Mouse (Mus musculus) intestine, embryonic 15.5 days (tissue): ENCODE data around the gene Mthfsd. TPM values are rescaled to one million over a fixed set of nuclear protein-coding genes. Genes with fewer than 3 reads are reported as not detected.

Experiments used
- ATAC-seq: fragments of 200-750 bp; cut with Nextera tagmentation; 2 replicates; pipeline ENCODE4 v1.8.0; 2017; ENCODE audit warnings: moderate TSS enrichment, moderate library complexity
- H3K27ac ChIP-seq: fragments of 300-500 bp; sonication (generic); 2 replicates; pipeline ENCODE4 v1.5.1; 2015; ENCODE audit warnings: mild to moderate bottlenecking, inconsistent platforms
- H3K27me3 ChIP-seq: fragments of 300-500 bp; sonication (generic); replicated peaks from 2 replicates; pipeline ENCODE4 v1.6.1; 2015; ENCODE audit warnings: inconsistent platforms
- H3K36me3 ChIP-seq: fragments of 300-500 bp; sonication (generic); 2 replicates; pipeline ENCODE4 v1.6.1; 2015; ENCODE audit warnings: inconsistent platforms
- H3K4me1 ChIP-seq: fragments of 300-500 bp; sonication (generic); replicated peaks from 2 replicates; pipeline ENCODE4 v1.6.1; 2015; ENCODE audit warnings: inconsistent platforms
- H3K4me2 ChIP-seq: fragments of 300-500 bp; sonication (generic); replicated peaks from 2 replicates; pipeline ENCODE4 v1.6.1; 2015; ENCODE audit warnings: mild to moderate bottlenecking, inconsistent platforms
- H3K4me3 ChIP-seq: fragments of 300-500 bp; sonication (generic); replicated peaks from 2 replicates; pipeline ENCODE4 v1.5.1; 2015; ENCODE audit warnings: inconsistent platforms
- H3K9ac ChIP-seq: fragments of 300-500 bp; sonication (generic); 2 replicates; pipeline ENCODE4 v1.6.1; 2015; ENCODE audit warnings: inconsistent platforms
- H3K9me3 ChIP-seq: fragments of 300-500 bp; sonication (generic); 2 replicates; pipeline ENCODE4 v1.6.1; 2016; ENCODE audit warnings: inconsistent platforms
- WGBS: fragments of 180-500 bp; shearing (Covaris S2); methylation state at CpG from one replicate; pipeline ENCODE4 v1.1.7; 2015; 5-methylcytosine and 5-hydroxymethylcytosine counted together
- polyA plus RNA-seq: library from polyadenylated mRNA; unstranded; fragments of >200 nt; fragmentation: Nextera tagmentation; extraction: Ambion mirVana; gene quantifications from 2 replicates; pipeline ENCODE4 v1.2.1, GENCODE M21; 2015

Gene Mthfsd
- polyA plus RNA-seq, 1 experiment from 2014 or later: 50.6 TPM

GRCm38 (mm10) chr8:121083936-121084209 is 24.3 kb downstream of the Mthfsd start:
- Histone ChIP-seq H3K4me1 (0 out of 2 replicates have a peak, but pooled peaks cover 2% of the 10 kb centered on the region), H3K27me3 (peaks cover 80% of the 10 kb centered on the region), H3K36me3 (no peaks in the 10 kb centered on the region), H3K9me3 (no peaks in the 10 kb centered on the region), H3K27ac (peak overlapping the region; percentile 98), H3K4me2 (peak overlapping the region; percentile 87), H3K4me3 (peak overlapping the region; percentile 68), H3K9ac (peak overlapping the region; percentile 76)
- peak; percentile 79 for ATAC-seq
- 0% methylated on average over 20 of the region's 27 CpGs for WGBS

- H3K4me2 ChIP-seq: peak overlapping the region; percentile 87
- under 1% methylated on average over 89 of the region's 89 CpGs for WGBS
- peaks cover 82% of the 10 kb centered on the region for H3K27me3 ChIP-seq
- H3K27ac ChIP-seq: peak overlapping the region; percentile 98
- H3K4me1 ChIP-seq: 0 out of 2 replicates have a peak, but pooled peaks cover 2% of the 10 kb centered on the region
- no peaks in the 10 kb centered on the region for H3K9me3 ChIP-seq
- peak overlapping the region; percentile 68 for H3K4me3 ChIP-seq
- ATAC-seq: peak; percentile 79
- H3K36me3 ChIP-seq: no peaks in the 10 kb centered on the region
- peak overlapping the region; percentile 76 for H3K9ac ChIP-seq
Observed at GRCm38 (mm10) chr8:121083093-121083935, 24.9 kb downstream of the Mthfsd start.

- Histone ChIP-seq H3K4me3 (peak overlapping the region; percentile 68), H3K27me3 (peaks cover 88% of the 10 kb centered on the region), H3K9me3 (no peaks in the 10 kb centered on the region), H3K9ac (peak overlapping the region; percentile 76), H3K36me3 (no peaks in the 10 kb centered on the region), H3K4me1 (0 out of 2 replicates have a peak, but pooled peaks cover 2% of the 10 kb centered on the region), H3K27ac (peak overlapping the region; percentile 98), H3K4me2 (peak overlapping the region; percentile 87)
- ATAC-seq: no peak
- WGBS: 2% methylated on average over 57 of the region's 57 CpGs
Observed at GRCm38 (mm10) chr8:121082218-121083092, 25.7 kb downstream of the Mthfsd start.

GRCm38 (mm10) chr8:121081398-121081797 is 26.8 kb downstream of the Mthfsd start:
- H3K4me1 ChIP-seq: 0 out of 2 replicates have a peak, but pooled peaks cover 2% of the 10 kb centered on the region
- H3K9me3 ChIP-seq: no peaks in the 10 kb centered on the region
- H3K27ac ChIP-seq: peak overlapping the region; percentile 98
- H3K9ac ChIP-seq: peak overlapping the region; percentile 76
- no peaks in the 10 kb centered on the region for H3K36me3 ChIP-seq
- ATAC-seq: no peak
- H3K4me2 ChIP-seq: peak overlapping the region; percentile 87
- 6% methylated on average over 7 of the region's 7 CpGs for WGBS
- H3K27me3 ChIP-seq: peaks cover 90% of the 10 kb centered on the region
- H3K4me3 ChIP-seq: peak overlapping the region; percentile 68

- Histone ChIP-seq H3K4me2 (peak overlapping the region; percentile 87), H3K36me3 (no peaks in the 10 kb centered on the region), H3K4me3 (peak overlapping the region; percentile 68), H3K4me1 (0 out of 2 replicates have a peak, but pooled peaks cover 2% of the 10 kb centered on the region), H3K27ac (peak overlapping the region; percentile 98), H3K9me3 (no peaks in the 10 kb centered on the region), H3K27me3 (peaks cover 87% of the 10 kb centered on the region), H3K9ac (peak overlapping the region; percentile 76)
- under 1% methylated on average over 49 of the region's 49 CpGs for WGBS
- ATAC-seq: no peak
Observed at GRCm38 (mm10) chr8:121080361-121081090, 27.7 kb downstream of the Mthfsd start.

GRCm38 (mm10) chr8:121079944-121080343 is 28.2 kb downstream of the Mthfsd start:
- H3K9ac ChIP-seq: peak overlapping the region; percentile 76

GRCm38 (mm10) chr8:121079201-121079600 is 29.0 kb downstream of the Mthfsd start:
- peak overlapping the region; percentile 55; the same call in 1 of the 2 replicates for H3K9ac ChIP-seq
- H3K4me2 ChIP-seq: peak overlapping the region; percentile 87
- peak overlapping the region; percentile 68 for H3K4me3 ChIP-seq
- no peaks in the 10 kb centered on the region for H3K9me3 ChIP-seq
- WGBS: 11% methylated on average over 7 of the region's 7 CpGs
- peaks cover 82% of the 10 kb centered on the region for H3K27me3 ChIP-seq
- ATAC-seq: no peak
- no peaks in the 10 kb centered on the region for H3K36me3 ChIP-seq
- peak overlapping the region; percentile 98 for H3K27ac ChIP-seq
- H3K4me1 ChIP-seq: no peaks in the 10 kb centered on the region

More at GRCm38 (mm10) chr8:121079944-121080343, 28.2 kb downstream of the Mthfsd start:
- no peaks in the 10 kb centered on the region for H3K9me3 ChIP-seq
- 0 out of 2 replicates have a peak, but pooled peaks cover 2% of the 10 kb centered on the region for H3K4me1 ChIP-seq
- no peaks in the 10 kb centered on the region for H3K36me3 ChIP-seq
- 12% methylated on average over 12 of the region's 12 CpGs for WGBS
- peak overlapping the region; percentile 87 for H3K4me2 ChIP-seq
- peak overlapping the region; percentile 98 for H3K27ac ChIP-seq
- no peak for ATAC-seq
- peaks cover 82% of the 10 kb centered on the region for H3K27me3 ChIP-seq
- H3K4me3 ChIP-seq: peak overlapping the region; percentile 68

GRCm38 (mm10) chr8:121078721-121079120 is 29.5 kb downstream of the Mthfsd start:
- Histone ChIP-seq H3K36me3 (no peaks in the 10 kb centered on the region), H3K27ac (peak overlapping the region; percentile 98; the same call in 1 of the 2 replicates), H3K27me3 (peaks cover 82% of the 10 kb centered on the region), H3K4me1 (peaks cover 2% of the 10 kb centered on the region), H3K4me2 (peak overlapping the region; percentile 87), H3K9ac (peak overlapping the region; percentile 55), H3K4me3 (peak overlapping the region; percentile 68), H3K9me3 (no peaks in the 10 kb centered on the region)
- 17% methylated on average over 14 of the region's 14 CpGs for WGBS
- ATAC-seq: no peak

- Histone ChIP-seq H3K27me3 (peaks cover 73% of the 10 kb centered on the region), H3K4me3 (0 out of 2 replicates have a peak overlapping the region, but pooled peaks have one; percentile 4), H3K27ac (peak overlapping the region; percentile 72), H3K9me3 (no peaks in the 10 kb centered on the region), H3K9ac (peak overlapping the region; percentile 20), H3K4me1 (peaks cover 11% of the 10 kb centered on the region), H3K4me2 (peak overlapping the region; percentile 65), H3K36me3 (no peaks in the 10 kb centered on the region)
- WGBS: 27% methylated on average over 7 of the region's 7 CpGs
- no peak for ATAC-seq
Observed at GRCm38 (mm10) chr8:121076555-121076954, 31.6 kb downstream of the Mthfsd start.

- 17% methylated on average over 13 of the region's 13 CpGs for WGBS
- ATAC-seq: no peak
- Histone ChIP-seq H3K4me1 (peaks cover 17% of the 10 kb centered on the region), H3K9me3 (no peaks in the 10 kb centered on the region), H3K36me3 (no peaks in the 10 kb centered on the region), H3K27ac (peak overlapping the region; percentile 72), H3K9ac (peak overlapping the region; percentile 58; the same call in 1 of the 2 replicates), H3K4me3 (peak overlapping the region; percentile 7), H3K4me2 (peak overlapping the region; percentile 65), H3K27me3 (peaks cover 78% of the 10 kb centered on the region)
Observed at GRCm38 (mm10) chr8:121075936-121076335, 32.3 kb downstream of the Mthfsd start.

- H3K27me3 ChIP-seq: peaks cover 66% of the 10 kb centered on the region
- peak overlapping the region; percentile 32 for H3K4me3 ChIP-seq
- H3K4me2 ChIP-seq: peak overlapping the region; percentile 65
- ATAC-seq: no peak
- H3K9me3 ChIP-seq: no peaks in the 10 kb centered on the region
- peak overlapping the region; percentile 58 for H3K9ac ChIP-seq
- peak overlapping the region; percentile 80 for H3K27ac ChIP-seq
- WGBS: 2% methylated on average over 10 of the region's 10 CpGs
- H3K36me3 ChIP-seq: no peaks in the 10 kb centered on the region
- H3K4me1 ChIP-seq: peaks cover 28% of the 10 kb centered on the region
Observed at GRCm38 (mm10) chr8:121074848-121075145, 33.4 kb downstream of the Mthfsd start.
